Mouse (Mus musculus): ENCODE results near the gene Ulk3. TPM values are rescaled to one million over a fixed set of nuclear protein-coding genes. Genes with fewer than 3 reads are reported as not detected.

Gene Ulk3
- polyA plus RNA-seq (2015; fragmentation: Nextera tagmentation; extraction: Ambion mirVana), result 4.7 and 6.4 TPM in 2 replicates

GRCm38 (mm10) chr9:57589224-57590126 lies at the start of gene Ulk3:
TSS of gene Ulk3 (plus strand) at chr9:57589452.

GRCm38 (mm10) chr9:57552139-57552887 lies 36.9 kb upstream of the Ulk3 start, which contains the start of gene Mpi:
TSS of gene Mpi (minus strand) at chr9:57552763.

GRCm38 (mm10) chr9:57560861-57561710 lies 28.2 kb upstream of the Ulk3 start, which contains the start of gene Scamp2:
TSS of gene Scamp2 (plus strand) at chr9:57560943.

GRCm38 (mm10) chr9:57606139-57606851 lies 17.0 kb downstream of the Ulk3 start, which contains the start of gene Cplx3:
TSS of gene Cplx3 (minus strand) at chr9:57606281.

GRCm38 (mm10) chr9:57620674-57621073 lies 31.4 kb downstream of the Ulk3 start, which contains the start of gene Lman1l:
TSS of gene Lman1l (minus strand) at chr9:57620774.

Other genes starting within 250 kb of the Ulk3 start
- 17.4 and 22.6 TPM in 2 replicates for gene Ppcdc, start 149.3 kb upstream of the Ulk3 start, polyA plus RNA-seq (2015; fragmentation: Nextera tagmentation; extraction: Ambion mirVana)
- gene Scamp5, start 121.4 kb upstream of the Ulk3 start, polyA plus RNA-seq (2015; fragmentation: Nextera tagmentation; extraction: Ambion mirVana), result 4.5 and 6.0 TPM in 2 replicates
- gene Rpp25, start 85.4 kb upstream of the Ulk3 start, polyA plus RNA-seq (2015; fragmentation: Nextera tagmentation; extraction: Ambion mirVana), result 3.1 and 3.6 TPM in 2 replicates
- gene Cox5a, start 68.2 kb upstream of the Ulk3 start, polyA plus RNA-seq (2015; fragmentation: Nextera tagmentation; extraction: Ambion mirVana), result 414 and 442 TPM in 2 replicates
- 9.5 and 11.1 TPM in 2 replicates for gene Fam219b, start 51.9 kb upstream of the Ulk3 start, polyA plus RNA-seq (2015; fragmentation: Nextera tagmentation; extraction: Ambion mirVana)
- 8.7 and 12.2 TPM in 2 replicates for gene Mpi, start 36.7 kb upstream of the Ulk3 start, polyA plus RNA-seq (2015; fragmentation: Nextera tagmentation; extraction: Ambion mirVana)
- 39.3 and 50.4 TPM in 2 replicates for gene Scamp2, start 28.5 kb upstream of the Ulk3 start, polyA plus RNA-seq (2015; fragmentation: Nextera tagmentation; extraction: Ambion mirVana)
- not detected in 2 replicates for gene Cplx3, start 16.8 kb downstream of the Ulk3 start, polyA plus RNA-seq (2015; fragmentation: Nextera tagmentation; extraction: Ambion mirVana)
- not detected in 2 replicates for gene Lman1l, start 31.3 kb downstream of the Ulk3 start, polyA plus RNA-seq (2015; fragmentation: Nextera tagmentation; extraction: Ambion mirVana)
- 31.6 and 33.8 TPM in 2 replicates for gene Csk, start 64.2 kb downstream of the Ulk3 start, polyA plus RNA-seq (2015; fragmentation: Nextera tagmentation; extraction: Ambion mirVana)
- gene Cyp1a2, start 94.3 kb downstream of the Ulk3 start, polyA plus RNA-seq (2015; fragmentation: Nextera tagmentation; extraction: Ambion mirVana), result not detected in 2 replicates
- 0.04 and 0.16 TPM in 2 replicates for gene Cyp1a1, start 98.5 kb downstream of the Ulk3 start, polyA plus RNA-seq (2015; fragmentation: Nextera tagmentation; extraction: Ambion mirVana)
- gene Edc3, start 119.1 kb downstream of the Ulk3 start, polyA plus RNA-seq (2015; fragmentation: Nextera tagmentation; extraction: Ambion mirVana), result 16.2 and 17.0 TPM in 2 replicates
- gene Clk3, start 176.4 kb downstream of the Ulk3 start, polyA plus RNA-seq (2015; fragmentation: Nextera tagmentation; extraction: Ambion mirVana), result 77.0 and 77.2 TPM in 2 replicates
- 6.1 and 6.7 TPM in 2 replicates for gene Arid3b, start 247.3 kb downstream of the Ulk3 start, polyA plus RNA-seq (2015; fragmentation: Nextera tagmentation; extraction: Ambion mirVana)

Measured in spleen, postnatal 0 days (tissue).